Mouse (Mus musculus): ENCODE measurements around the gene Ceacam11. TPM values are rescaled to one million over a fixed set of nuclear protein-coding genes. Genes with fewer than 3 reads are reported as not detected.
"Not testable (repeated sequence)": the region's sequence is repeated elsewhere in the genome, so short reads cannot be mapped to it uniquely, and the experiment has no call there.

The Ceacam11 gene
- total RNA-seq (2022): not detected

DNA sequence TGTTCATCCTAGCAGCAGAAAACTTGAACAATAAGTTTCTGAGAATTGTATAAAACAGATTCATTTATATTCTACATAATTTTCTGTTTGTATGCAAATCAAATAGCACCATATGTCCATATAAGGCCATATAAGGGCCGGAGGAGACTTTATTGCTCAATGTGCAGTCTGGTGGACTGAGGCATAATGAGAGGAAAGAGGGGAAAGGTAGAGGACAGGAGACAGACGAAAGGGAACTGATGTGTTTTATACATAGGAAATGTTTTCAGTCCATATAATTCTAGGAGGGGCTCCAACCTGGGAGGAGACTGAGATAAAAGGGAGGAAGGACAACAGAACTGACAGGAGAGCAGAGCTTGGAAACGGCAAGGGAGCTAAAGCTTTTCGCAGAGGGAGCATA, at the start of gene Ceacam11:
Gene Ceacam11, plus strand, starts transcription at position 301 of the 400 bp plus-strand sequence.
- no peak for DNase-seq (ENCODE audit: low spot score in 2 of 2)

GRCm38 (mm10) chr7:18001131-18001530, 29.2 kb downstream of the Ceacam11 start:
- not testable (repeated sequence) for DNase-seq (ENCODE audit: low spot score in 2 of 2)

GRCm38 (mm10) chr7:18009589-18009988, 37.7 kb downstream of the Ceacam11 start, which contains the start of gene Ceacam13:
TSS of gene Ceacam13 (plus strand) at chr7:18009889.
- no peak for DNase-seq (ENCODE audit: low spot score in 2 of 2)

Small RNA genes lying within 50 kb of the gene (microRNA-seq; reads per million reads assigned to microRNA genes)
- gene Gm22414: not detected

Other genes starting within 250 kb of the Ceacam11 start
- gene Ceacam14, start 159.5 kb upstream of the Ceacam11 start, total RNA-seq (2022): not detected
- gene Gm5155, start 100.4 kb upstream of the Ceacam11 start, total RNA-seq (2022): not detected
- not detected for gene Ceacam13, start 37.8 kb downstream of the Ceacam11 start, total RNA-seq (2022)
- not detected for gene Ceacam12, start 93.8 kb downstream of the Ceacam11 start, total RNA-seq (2022)
- not detected for gene Igfl3, start 204.4 kb downstream of the Ceacam11 start, total RNA-seq (2022)

Measured in gastrocnemius, adult 8-10 months (tissue).